Mouse (Mus musculus) spleen, adult 2 months (tissue): ENCODE data around the gene Foxr1. TPM values are rescaled to one million over a fixed set of nuclear protein-coding genes. Genes with fewer than 3 reads are reported as not detected.

ENCODE experiments used
- DNase-seq, 2 experiments: peaks; one replicate each; pipeline versions ENCODE4 v3.0.0 to v3.0.0-alpha.2; 2012 to 2021; ENCODE audit warnings: low spot score in 2 of 2, low read depth in 1 of 2
- H3K27ac ChIP-seq: fragments of 200-500 bp; 2 replicates; pipeline ENCODE4 v1.5.1; 2012; ENCODE audit warnings: low read length, inconsistent platforms; ENCODE audit not compliant: insufficient read depth
- H3K27me3 ChIP-seq: fragments of 200-500 bp; 2 replicates; pipeline ENCODE4 v1.6.1; 2012; ENCODE audit warnings: mild to moderate bottlenecking, moderate library complexity, low read length, inconsistent platforms; ENCODE audit not compliant: control insufficient read depth, insufficient read depth
- H3K36me3 ChIP-seq: fragments of 200-500 bp; 2 replicates; pipeline ENCODE4 v1.6.1; 2012; ENCODE audit warnings: mild to moderate bottlenecking, low read length, inconsistent platforms; ENCODE audit not compliant: control insufficient read depth, insufficient read depth
- H3K4me1 ChIP-seq: fragments of 200-500 bp; 2 replicates; pipeline ENCODE4 v1.6.1; 2011; ENCODE audit warnings: inconsistent platforms; ENCODE audit not compliant: control insufficient read depth, insufficient read depth, insufficient read length
- H3K4me3 ChIP-seq: fragments of 200-500 bp; 2 replicates; pipeline ENCODE4 v1.5.1; 2011; ENCODE audit warnings: mild to moderate bottlenecking, inconsistent platforms; ENCODE audit not compliant: insufficient read depth, insufficient read length; ENCODE audit errors: extremely low read depth
- CTCF ChIP-seq: fragments of 200-500 bp; IDR thresholded peaks from 2 replicates; pipeline ENCODE4 v1.5.1; 2011; ENCODE audit warnings: mild to moderate bottlenecking, inconsistent platforms; ENCODE audit not compliant: insufficient read depth, insufficient read length, insufficient replicate concordance; ENCODE audit errors: extremely low read depth
- POLR2A ChIP-seq: fragments of 200-500 bp; IDR thresholded peaks from 2 replicates; pipeline ENCODE4 v1.6.1; 2011; ENCODE audit warnings: low read depth, low read length, inconsistent platforms
- WGBS: fragments of 180-500 bp; shearing (Covaris S2); methylation state at CpG from one replicate; pipeline ENCODE4 v1.1.7; 2018; 5-methylcytosine and 5-hydroxymethylcytosine counted together
- polyA plus RNA-seq: library from polyadenylated mRNA; depleted of rRNA; stranded (reverse); fragments of >200 nt; gene quantifications from 2 replicates; pipeline ENCODE4 v1.2.3, GENCODE M21; 2012; rRNA removed

Gene Foxr1
- polyA plus RNA-seq, 1 experiment: 0.15 TPM

DNA sequence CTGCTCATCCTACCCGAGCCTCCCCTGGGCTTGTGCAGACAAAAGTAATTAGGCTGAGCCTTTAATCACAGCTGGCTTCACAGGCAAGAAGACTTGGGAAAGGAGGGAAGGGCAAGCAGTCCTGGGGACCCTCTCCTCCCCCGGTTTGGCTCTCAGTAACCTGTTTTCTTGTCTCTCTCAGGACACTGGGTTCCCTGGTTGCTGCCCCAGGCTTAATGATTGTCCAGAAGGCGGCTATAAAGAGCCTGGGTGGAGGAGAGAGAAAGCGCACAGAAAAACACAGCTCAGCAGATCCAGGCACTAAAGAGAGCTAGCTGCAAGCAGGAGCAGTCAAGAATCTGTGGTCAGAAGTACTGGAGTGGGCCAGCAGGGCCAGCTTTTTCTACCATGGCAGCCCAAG lies 42.8 kb downstream of the Foxr1 start:
- TF ChIP-seq POLR2A: no peak
- no peak for TF ChIP-seq CTCF
- Histone ChIP-seq H3K27me3 (no peaks in the 10 kb centered on the region), H3K4me3 (no peak overlapping the region), H3K4me1 (peaks cover 3% of the 10 kb centered on the region; the same call in 1 of the 2 replicates), H3K36me3 (peaks cover 17% of the 10 kb centered on the region), H3K27ac (no peak overlapping the region)
- no peak for DNase-seq
- 57% methylated on average over 4 of the region's 4 CpGs for WGBS

DNA sequence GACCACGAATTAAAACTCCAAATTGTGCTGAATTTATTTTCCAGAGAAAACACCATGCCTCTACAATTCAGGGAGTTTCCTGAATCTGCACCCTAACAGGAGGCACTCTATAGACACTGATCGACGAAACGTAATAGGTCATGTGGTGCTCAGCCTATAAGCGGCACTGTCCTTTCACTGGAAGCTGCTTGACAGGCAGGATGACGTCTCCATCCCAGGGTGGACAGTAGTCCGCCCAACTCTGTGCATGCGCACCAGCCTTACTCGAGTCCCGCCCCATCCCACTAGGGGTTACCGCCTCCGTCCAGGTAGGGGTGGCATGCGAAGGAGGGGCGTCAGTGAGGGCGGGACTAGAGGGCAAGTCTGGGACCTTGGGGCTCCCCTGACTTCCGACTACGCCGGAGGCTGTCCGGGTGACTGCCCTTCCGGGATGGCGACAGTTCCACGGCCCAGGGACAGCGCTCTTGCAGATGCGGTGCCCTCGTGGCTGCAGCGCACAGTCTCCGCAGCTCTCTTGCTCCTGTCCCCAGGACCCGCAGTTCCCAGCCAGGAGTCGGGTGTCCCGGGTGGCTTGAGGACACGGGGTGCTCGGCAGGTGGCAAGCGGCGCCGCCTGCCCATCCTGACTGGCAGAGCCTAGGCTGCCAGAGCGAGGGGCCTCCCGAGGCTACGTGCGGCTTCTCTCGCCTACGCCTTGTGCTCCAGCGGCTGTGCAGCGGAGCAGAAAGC lies 44.1 kb downstream of the Foxr1 start, which contains the start of gene Slc37a4:
Gene Slc37a4, plus strand, starts transcription at position 169 of the 728 bp plus-strand sequence.
- Histone ChIP-seq H3K27ac (peak within 1 kb of the TSS; percentile 73), H3K27me3 (no peaks in the 10 kb centered on the region), H3K4me3 (peak within 1 kb of the TSS; percentile 79), H3K4me1 (peaks cover 3% of the 10 kb centered on the region; the same call in 1 of the 2 replicates), H3K36me3 (peaks cover 9% of the 10 kb centered on the region; the same call in 1 of the 2 replicates)
- TF ChIP-seq POLR2A: peak; percentile 91
- TF ChIP-seq CTCF: no peak
- peak; percentile 89 to 95 for DNase-seq
- under 1% methylated on average over 43 of the region's 43 CpGs for WGBS

DNA sequence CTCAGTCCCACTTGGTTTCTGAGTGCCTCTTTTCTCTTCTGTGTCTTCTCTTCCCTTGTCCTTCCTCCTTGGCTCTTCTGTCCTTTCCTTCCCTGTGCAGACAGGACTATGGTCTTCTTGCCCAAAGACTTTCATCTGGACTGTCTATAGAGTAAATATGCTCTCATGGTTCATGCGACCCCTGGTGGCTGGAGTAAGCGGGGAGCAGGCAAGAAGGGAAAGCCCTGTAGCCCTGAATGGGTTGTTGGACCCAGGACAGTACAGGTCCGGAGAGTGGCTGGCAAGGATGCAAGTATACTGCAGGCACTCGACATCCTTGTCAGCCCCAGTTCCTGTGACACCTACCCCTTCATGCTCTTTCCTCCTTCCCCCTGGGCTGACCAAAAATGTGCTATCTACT lies 49.5 kb downstream of the Foxr1 start:
- H3K27me3 ChIP-seq: no peaks in the 10 kb centered on the region
- no peaks in the 10 kb centered on the region for H3K4me1 ChIP-seq
- H3K27ac ChIP-seq: no peak overlapping the region
- WGBS: 39% methylated on average over 4 of the region's 4 CpGs
- DNase-seq: peak in 1 of 2 experiments; percentile 76
- peaks cover 23% of the 10 kb centered on the region for H3K36me3 ChIP-seq
- no peak for TF ChIP-seq POLR2A
- TF ChIP-seq CTCF: peak; percentile 57; the same call in 1 of the 2 replicates
- H3K4me3 ChIP-seq: no peak overlapping the region

DNA sequence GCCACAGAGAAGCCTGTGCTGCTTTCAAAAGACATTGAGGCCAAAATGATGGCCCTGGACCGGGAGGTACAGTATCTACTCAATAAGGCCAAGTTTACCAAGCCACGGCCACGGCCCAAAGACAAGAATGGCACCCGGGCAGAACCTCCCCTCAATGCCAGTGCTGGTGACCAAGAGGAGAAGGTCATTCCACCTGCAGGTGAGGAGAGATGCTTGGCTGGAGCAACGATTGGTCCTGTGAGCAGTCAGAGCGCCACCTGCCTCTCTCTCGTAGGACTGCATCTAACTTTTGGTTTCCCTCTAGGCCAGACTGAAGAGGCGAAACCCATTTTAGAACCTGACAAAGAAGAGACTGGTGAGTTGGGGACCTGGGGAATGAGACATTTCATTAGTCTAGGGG lies 51.7 kb downstream of the Foxr1 start:
- Histone ChIP-seq H3K27ac (no peak overlapping the region), H3K4me3 (no peak overlapping the region), H3K36me3 (peaks cover 40% of the 10 kb centered on the region), H3K27me3 (no peaks in the 10 kb centered on the region), H3K4me1 (no peaks in the 10 kb centered on the region)
- TF ChIP-seq CTCF (peak; percentile 70; the same call in 1 of the 2 replicates), POLR2A (no peak)
- WGBS: 60% methylated on average over 8 of the region's 8 CpGs
- peak in 1 of 2 experiments; percentile 56 for DNase-seq

DNA sequence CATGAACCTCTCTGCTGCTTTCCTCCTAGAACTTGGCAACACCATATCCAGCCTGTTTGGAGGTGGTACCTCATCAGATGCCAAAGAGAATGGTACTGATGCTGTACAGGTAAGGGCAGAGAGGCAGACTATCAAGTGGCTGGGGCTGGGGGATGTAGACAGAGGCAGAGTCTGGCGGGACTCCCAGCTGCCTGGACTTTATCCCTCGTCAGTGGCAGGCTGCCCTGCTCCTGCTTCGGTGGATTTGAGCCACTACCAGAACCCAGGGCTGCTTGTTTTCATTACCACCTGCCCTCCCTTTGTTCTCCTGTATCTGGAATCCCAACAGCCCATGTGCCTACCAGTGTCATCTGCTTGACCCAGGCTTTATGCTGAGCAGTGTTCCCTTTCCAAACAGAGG lies 53.7 kb downstream of the Foxr1 start:
- no peak for DNase-seq
- H3K4me3 ChIP-seq: no peak overlapping the region
- H3K27me3 ChIP-seq: no peaks in the 10 kb centered on the region
- peaks cover 55% of the 10 kb centered on the region for H3K36me3 ChIP-seq
- TF ChIP-seq CTCF (no peak), POLR2A (no peak)
- no peak overlapping the region for H3K27ac ChIP-seq
- 85% methylated on average over 3 of the region's 3 CpGs for WGBS
- no peaks in the 10 kb centered on the region for H3K4me1 ChIP-seq

DNA sequence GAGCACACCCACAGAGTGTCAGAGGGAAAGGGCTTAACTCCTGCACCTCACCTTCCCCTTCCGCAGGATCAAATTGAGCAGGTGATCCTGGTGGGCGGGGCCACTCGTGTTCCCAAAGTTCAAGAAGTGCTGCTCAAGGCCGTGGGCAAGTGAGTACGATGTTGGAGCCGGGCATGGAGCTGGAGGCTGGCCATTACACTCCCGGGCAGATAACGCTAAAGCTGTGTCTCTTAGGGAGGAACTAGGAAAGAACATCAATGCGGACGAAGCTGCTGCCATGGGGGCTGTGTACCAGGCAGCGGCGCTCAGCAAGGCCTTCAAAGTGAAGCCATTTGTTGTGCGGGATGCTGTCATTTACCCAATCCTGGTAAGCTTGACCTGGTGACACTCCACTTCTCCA lies 56.3 kb downstream of the Foxr1 start:
- peaks cover 58% of the 10 kb centered on the region for H3K36me3 ChIP-seq
- no peaks in the 10 kb centered on the region for H3K27me3 ChIP-seq
- no peak overlapping the region for H3K4me3 ChIP-seq
- no peak for DNase-seq
- no peak overlapping the region for H3K27ac ChIP-seq
- WGBS: 97% methylated on average over 13 of the region's 13 CpGs
- TF ChIP-seq CTCF (no peak), POLR2A (no peak)
- peaks cover 7% of the 10 kb centered on the region; the same call in 1 of the 2 replicates for H3K4me1 ChIP-seq

Other genes starting within 250 kb of the Foxr1 start
- gene Cbl, start 207.1 kb downstream of the Foxr1 start, polyA plus RNA-seq: 16.1 and 20.3 TPM in 2 replicates
- gene Ccdc153, start 200.5 kb downstream of the Foxr1 start, polyA plus RNA-seq: not detected in 2 replicates
- gene Pdzd3, start 189.7 kb downstream of the Foxr1 start, polyA plus RNA-seq: 0.07 and 0.08 TPM in 2 replicates
- gene Nlrx1, start 172.5 kb downstream of the Foxr1 start, polyA plus RNA-seq: 8.4 and 10.7 TPM in 2 replicates
- gene Abcg4, start 152.5 kb downstream of the Foxr1 start, polyA plus RNA-seq: 12.3 and 22.3 TPM in 2 replicates
- gene Hinfp, start 135.5 kb downstream of the Foxr1 start, polyA plus RNA-seq: 24.7 and 25.2 TPM in 2 replicates
- 28.0 and 38.5 TPM in 2 replicates for gene C2cd2l, start 120.9 kb downstream of the Foxr1 start, polyA plus RNA-seq
- 24.0 and 25.2 TPM in 2 replicates for gene Dpagt1, start 115.1 kb downstream of the Foxr1 start, polyA plus RNA-seq
- gene H2afx, start 106.4 kb downstream of the Foxr1 start, polyA plus RNA-seq: 117 and 258 TPM in 2 replicates
- gene Hmbs, start 96.9 kb downstream of the Foxr1 start, polyA plus RNA-seq: 121 and 147 TPM in 2 replicates
- gene Vps11, start 79.5 kb downstream of the Foxr1 start, polyA plus RNA-seq: 23.7 and 25.6 TPM in 2 replicates
- 39.8 and 44.3 TPM in 2 replicates for gene Hyou1, start 61.6 kb downstream of the Foxr1 start, polyA plus RNA-seq
- 24.5 and 25.4 TPM in 2 replicates for gene Slc37a4, start 44.3 kb downstream of the Foxr1 start, polyA plus RNA-seq
- 137 and 144 TPM in 2 replicates for gene Rps25, start 34.0 kb downstream of the Foxr1 start, polyA plus RNA-seq
- gene Trappc4, start 33.5 kb downstream of the Foxr1 start, polyA plus RNA-seq: 22.9 and 29.7 TPM in 2 replicates
- 18.1 and 26.0 TPM in 2 replicates for gene Ccdc84, start 22.6 kb downstream of the Foxr1 start, polyA plus RNA-seq
- gene Upk2, start 13.8 kb upstream of the Foxr1 start, polyA plus RNA-seq: not detected in 2 replicates
- 42.2 and 50.3 TPM in 2 replicates for gene Bcl9l, start 41.7 kb upstream of the Foxr1 start, polyA plus RNA-seq
- gene Cxcr5, start 120.7 kb upstream of the Foxr1 start, polyA plus RNA-seq: 133 and 154 TPM in 2 replicates
- gene Ddx6, start 163.8 kb upstream of the Foxr1 start, polyA plus RNA-seq: 15.3 and 17.3 TPM in 2 replicates
- gene Treh, start 232.1 kb upstream of the Foxr1 start, polyA plus RNA-seq: not detected in 2 replicates